Mouse (Mus musculus) spleen, embryonic (tissue): ENCODE measurements around the gene Pla2g7.

Source experiments
- CTCF ChIA-PET: fragments of 350-600 bp; sonication (Branson Sonifier 250); formaldehyde crosslinking; loops from one replicate; lab custom pipeline; 2022; lab: Charles Lee

Gene Pla2g7

DNA sequence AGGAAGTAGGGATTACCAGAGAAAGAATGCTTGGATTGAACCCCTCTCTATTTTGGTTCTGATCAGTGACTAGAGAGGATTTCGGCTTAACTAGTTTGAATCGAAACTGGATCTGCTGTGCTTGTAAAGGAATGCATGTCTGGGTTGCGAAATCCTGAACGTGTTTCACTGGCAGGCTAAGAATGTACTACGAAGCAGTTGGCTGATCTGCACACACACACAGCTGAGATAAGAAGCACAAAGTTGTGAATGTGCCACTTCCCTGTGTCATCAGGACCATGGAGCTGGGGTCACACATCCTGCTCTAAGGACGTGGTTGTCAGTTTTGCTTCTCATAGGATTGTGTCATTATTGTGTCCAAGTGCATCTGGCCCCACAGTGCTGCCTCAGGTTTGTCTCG lies 76.5 kb downstream of the Pla2g7 start:
- CTCF ChIA-PET, result no interaction called here

DNA sequence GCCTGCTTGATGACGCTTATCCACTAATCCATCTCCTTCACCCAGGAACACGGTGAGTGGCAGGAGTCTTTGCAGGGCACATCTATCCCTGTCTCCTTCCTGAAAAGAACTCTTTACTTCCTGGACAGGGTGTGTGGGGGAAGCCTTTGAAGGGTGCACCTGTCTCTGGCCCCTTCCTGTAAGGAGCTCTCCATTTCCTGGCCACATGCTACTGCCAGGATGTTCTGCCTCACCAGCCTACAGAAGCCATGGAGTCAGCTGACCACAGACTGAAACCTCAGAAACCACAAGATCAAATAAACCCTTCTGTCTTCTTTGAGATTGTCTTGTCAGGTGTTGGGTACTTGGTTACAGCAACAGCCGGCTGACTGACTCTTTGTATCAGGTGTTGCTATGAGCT lies 77.2 kb downstream of the Pla2g7 start:
- CTCF ChIA-PET, result no interaction called here

- CTCF ChIA-PET, result no interaction called here
Measured at GRCm38 (mm10) chr17:43646925-43647324, 79.0 kb downstream of the Pla2g7 start.

GRCm38 (mm10) chr17:43649641-43650436 lies 81.9 kb downstream of the Pla2g7 start:
- CTCF ChIA-PET, result no interaction called here

GRCm38 (mm10) chr17:43651314-43652046 lies 83.6 kb downstream of the Pla2g7 start:
- CTCF ChIA-PET, result interaction anchor here (0.5 kb wide), 1 partner anchor 10 kb away, joined by 3 read pairs; no protein-coding TSS in a partner anchor
